Mouse (Mus musculus): Measurements from ENCODE around the gene Fgd3.

- TF ChIP-seq CTCF (IDR thresholded peaks at IDR 0.05; ENCODE audit: extremely low read depth, insufficient read depth, insufficient read length, insufficient replicate concordance) (no peak), POLR2A (IDR thresholded peaks at IDR 0.05; ENCODE audit: low read depth, low read length) (no peak)
These were observed 71.6 kb downstream of the Fgd3 start, which contains the start of gene Susd3 for GRCm38 (mm10) chr13:49248467-49248862.

Data from spleen, adult 2 months (tissue).